ENCODE assay signal across 17 mouse cellular contexts in genomic region chr19:37612893-37613292, GRCm38 (mm10).
"Had no signal": no experiment of that assay in that cellular context is flagged by ENCODE, and none has a peak within 500 bp of the region (broad histone marks: within the 10 kb centered on the region; RNA-seq: fewer than 3 reads in every experiment).

No protein-coding gene starts in this region.

- H3K4me3 ChIP-seq: layer of hippocampus, adult 2 months; liver, embryonic 15.5 days; lung, embryonic 15.5 days; midbrain, embryonic 12.5 days had no signal

- H3K9ac ChIP-seq: liver, embryonic 15.5 days; lung, embryonic 15.5 days; midbrain, embryonic 12.5 days had no signal

- DNase-seq: kidney, adult 2 months; kidney, postnatal 25 days; layer of hippocampus, adult 9-11 months; lung, adult 18-20 months; lung, postnatal 10 days; lung, postnatal 4 days; thymus, adult 2 months; thymus, postnatal 14 days; thymus, postnatal 4 days had no signal

- H3K27me3 ChIP-seq: liver, embryonic 15.5 days; lung, embryonic 15.5 days; midbrain, embryonic 12.5 days had no signal

- H3K27ac ChIP-seq: kidney, postnatal 0 days; layer of hippocampus, adult 2 months; liver, embryonic 15.5 days; lung, embryonic 15.5 days; midbrain, embryonic 12.5 days; stomach, postnatal 0 days had no signal

- H3K9me3 ChIP-seq: liver, embryonic 15.5 days; lung, embryonic 15.5 days; midbrain, embryonic 12.5 days had no signal

- H3K36me3 ChIP-seq: lung, embryonic 15.5 days; midbrain, embryonic 12.5 days had no signal

- H3K4me2 ChIP-seq: liver, embryonic 11.5 days; liver, embryonic 15.5 days; lung, embryonic 15.5 days; midbrain, embryonic 12.5 days had no signal

- H3K4me1 ChIP-seq: liver, embryonic 15.5 days; lung, embryonic 15.5 days; midbrain, embryonic 12.5 days had no signal

- ATAC-seq: midbrain, embryonic 16.5 days had no signal
